Mouse (Mus musculus): Measurements from ENCODE around the gene Myoz1. TPM values are rescaled to one million over a fixed set of nuclear protein-coding genes. Genes with fewer than 3 reads are reported as not detected.
A peak's percentile ranks its signal among the peaks of the same experiment; 100 is the strongest.

The Myoz1 gene
- total and polyA plus RNA-seq, 2 experiments = 0.46 TPM; not detected in 1

DNA sequence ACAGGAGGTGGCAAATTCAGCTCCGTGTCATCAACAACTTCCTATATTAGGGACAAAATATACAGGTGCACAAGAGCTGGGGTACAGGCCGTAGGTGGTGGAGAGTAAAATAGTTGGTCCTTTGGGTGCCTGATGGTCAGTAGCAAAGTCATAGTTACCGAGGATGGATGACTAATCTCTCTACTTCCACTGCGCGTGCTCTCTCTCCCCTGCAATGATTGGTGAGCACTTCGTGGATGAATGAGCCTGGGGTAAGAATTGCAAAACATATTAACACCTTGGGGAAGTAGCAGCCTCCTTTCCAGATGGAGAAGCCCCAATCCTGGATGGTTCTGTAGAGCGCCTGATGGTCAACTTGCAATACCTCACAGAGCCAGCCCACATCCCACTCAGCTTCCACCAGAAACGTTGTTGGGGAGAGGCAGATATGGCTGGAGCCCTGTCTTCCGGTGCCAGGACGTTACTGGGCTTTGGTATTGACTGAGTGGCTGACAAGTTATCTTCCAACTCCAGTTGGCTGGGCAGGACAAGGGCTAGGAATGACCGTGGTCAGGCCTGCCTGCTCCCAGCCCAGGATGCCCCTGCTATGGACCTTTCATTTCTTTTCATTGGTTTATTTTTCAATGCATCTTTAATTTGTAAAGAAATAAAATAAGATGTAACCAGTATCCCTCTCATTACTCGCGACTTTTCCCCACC, 38.0 kb upstream of the Myoz1 start:
- no peak for TF ChIP-seq CTCF (IDR thresholded peaks at IDR 0.05; ENCODE audit: low read depth, low read length)
- no peak for TF ChIP-seq POLR2A (IDR thresholded peaks at IDR 0.05; ENCODE audit: extremely low read depth, insufficient read depth, low read length)
- H3K4me3 ChIP-seq (ENCODE audit: insufficient read depth, low read depth, low read length) = peak overlapping the region; percentile 69
- no peak for DNase-seq (ENCODE audit: extremely low read depth, low read depth, low spot score)
- peaks cover 19% of the 10 kb centered on the region; the same call in 1 of the 2 replicates for H3K79me2 ChIP-seq (ENCODE audit: control insufficient read depth, insufficient read depth, low read length)
- no peak overlapping the region for H3K9ac ChIP-seq (ENCODE audit: low read depth, low read length)
- no peaks in the 10 kb centered on the region for H3K27me3 ChIP-seq (ENCODE audit: control insufficient read depth, insufficient read depth, low read length)
- no peak overlapping the region; the same call in 1 of the 2 replicates for H3K27ac ChIP-seq (replicated peaks; ENCODE audit: insufficient read depth, low read depth, low read length)
- H3K36me3 ChIP-seq (ENCODE audit: control insufficient read depth, insufficient read depth, low read length) = peaks cover 57% of the 10 kb centered on the region
- no peaks in the 10 kb centered on the region; the same call in 1 of the 2 replicates for H3K4me1 ChIP-seq (ENCODE audit: control insufficient read depth, insufficient read depth, low read length)
- WGBS = 72% methylated on average over 13 of the region's 13 CpGs

DNA sequence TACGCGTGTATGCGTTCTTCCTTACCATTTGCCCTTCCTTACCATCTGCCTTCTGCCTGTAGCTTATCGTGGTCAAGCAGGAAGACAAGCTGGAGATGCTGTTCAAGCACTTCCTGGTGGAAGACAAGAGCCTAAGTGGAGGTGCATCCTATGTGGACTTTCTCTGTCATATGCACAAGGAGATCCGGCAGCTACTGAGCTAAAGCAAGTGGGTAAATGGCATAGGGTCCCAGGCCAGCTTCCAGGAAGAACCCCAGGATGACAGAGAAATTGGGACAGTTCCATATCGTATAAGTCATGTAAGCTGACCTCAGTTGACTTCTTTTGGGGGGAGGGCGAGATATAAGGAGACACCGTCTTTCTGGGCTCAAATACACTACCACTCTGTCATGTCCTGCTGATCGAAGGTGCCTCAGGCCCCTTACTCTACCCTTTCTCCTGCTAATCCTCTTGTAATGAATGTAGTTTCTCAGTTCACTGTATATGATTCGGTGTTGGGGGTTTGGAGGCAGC, 37.3 kb upstream of the Myoz1 start:
- Histone ChIP-seq H3K4me3 (ENCODE audit: insufficient read depth, low read depth, low read length) (no peak overlapping the region), H3K4me1 (ENCODE audit: control insufficient read depth, insufficient read depth, low read length) (no peaks in the 10 kb centered on the region; the same call in 1 of the 2 replicates), H3K9ac (ENCODE audit: low read depth, low read length) (no peak overlapping the region), H3K79me2 (ENCODE audit: control insufficient read depth, insufficient read depth, low read length) (peaks cover 19% of the 10 kb centered on the region; the same call in 1 of the 2 replicates), H3K27me3 (ENCODE audit: control insufficient read depth, insufficient read depth, low read length) (no peaks in the 10 kb centered on the region), H3K27ac (replicated peaks; ENCODE audit: insufficient read depth, low read depth, low read length) (peak overlapping the region; percentile 19), H3K36me3 (ENCODE audit: control insufficient read depth, insufficient read depth, low read length) (peaks cover 58% of the 10 kb centered on the region)
- TF ChIP-seq POLR2A (IDR thresholded peaks at IDR 0.05; ENCODE audit: extremely low read depth, insufficient read depth, low read length) (no peak), CTCF (IDR thresholded peaks at IDR 0.05; ENCODE audit: low read depth, low read length) (no peak)
- DNase-seq (ENCODE audit: extremely low read depth, low read depth, low spot score) = no peak
- 85% methylated on average over 10 of the region's 10 CpGs for WGBS

DNA sequence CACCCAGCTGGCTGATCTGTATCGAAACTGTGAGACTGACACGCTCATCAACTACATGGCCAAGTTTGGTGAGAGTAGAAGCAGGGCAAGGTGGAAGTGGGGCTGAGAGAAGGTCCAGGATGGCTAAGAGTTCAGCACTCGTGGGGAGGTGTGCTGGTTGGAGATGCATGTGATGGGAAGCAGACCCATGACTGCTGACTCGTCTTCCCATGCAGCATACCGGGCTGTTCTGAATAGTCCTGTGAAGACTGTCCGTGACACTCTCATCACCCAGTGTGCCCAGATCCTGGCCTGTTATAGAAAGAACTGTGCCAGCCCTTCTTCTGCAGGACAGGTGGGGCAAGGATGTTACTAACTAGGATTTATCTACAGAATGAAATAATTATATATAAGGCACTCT, 35.4 kb upstream of the Myoz1 start:
- Histone ChIP-seq H3K4me1 (ENCODE audit: control insufficient read depth, insufficient read depth, low read length) (no peaks in the 10 kb centered on the region), H3K9ac (ENCODE audit: low read depth, low read length) (no peak overlapping the region), H3K36me3 (ENCODE audit: control insufficient read depth, insufficient read depth, low read length) (peaks cover 70% of the 10 kb centered on the region), H3K27me3 (ENCODE audit: control insufficient read depth, insufficient read depth, low read length) (no peaks in the 10 kb centered on the region), H3K4me3 (ENCODE audit: insufficient read depth, low read depth, low read length) (no peak overlapping the region), H3K27ac (replicated peaks; ENCODE audit: insufficient read depth, low read depth, low read length) (no peak overlapping the region), H3K79me2 (ENCODE audit: control insufficient read depth, insufficient read depth, low read length) (peaks cover 16% of the 10 kb centered on the region; the same call in 1 of the 2 replicates)
- 96% methylated on average over 6 of the region's 6 CpGs for WGBS
- DNase-seq (ENCODE audit: extremely low read depth, low read depth, low spot score) = no peak
- no peak for TF ChIP-seq CTCF (IDR thresholded peaks at IDR 0.05; ENCODE audit: low read depth, low read length)
- no peak for TF ChIP-seq POLR2A (IDR thresholded peaks at IDR 0.05; ENCODE audit: extremely low read depth, insufficient read depth, low read length)

DNA sequence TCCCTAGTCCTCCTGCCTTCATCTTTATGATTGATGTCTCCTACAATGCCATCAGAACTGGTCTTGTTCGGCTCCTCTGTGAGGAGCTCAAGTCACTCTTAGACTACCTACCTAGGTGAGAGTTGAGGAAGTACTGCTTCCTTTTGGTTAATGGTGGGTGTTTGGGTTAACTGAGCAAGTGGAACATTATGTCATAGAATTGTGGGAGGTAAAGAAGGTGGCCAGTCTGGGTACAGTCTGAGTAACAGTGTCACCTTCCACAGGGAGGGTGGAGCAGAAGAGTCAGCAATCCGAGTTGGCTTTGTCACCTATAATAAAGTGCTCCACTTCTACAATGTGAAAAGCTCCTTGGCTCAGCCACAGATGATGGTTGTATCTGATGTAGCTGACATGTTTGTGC, 32.7 kb upstream of the Myoz1 start:
- peaks cover 10% of the 10 kb centered on the region; the same call in 1 of the 2 replicates for H3K79me2 ChIP-seq (ENCODE audit: control insufficient read depth, insufficient read depth, low read length)
- no peak overlapping the region for H3K4me3 ChIP-seq (ENCODE audit: insufficient read depth, low read depth, low read length)
- WGBS = 93% methylated on average over 2 of the region's 2 CpGs
- no peaks in the 10 kb centered on the region for H3K4me1 ChIP-seq (ENCODE audit: control insufficient read depth, insufficient read depth, low read length)
- H3K9ac ChIP-seq (ENCODE audit: low read depth, low read length) = no peak overlapping the region
- TF ChIP-seq POLR2A (IDR thresholded peaks at IDR 0.05; ENCODE audit: extremely low read depth, insufficient read depth, low read length) (no peak), CTCF (IDR thresholded peaks at IDR 0.05; ENCODE audit: low read depth, low read length) (no peak)
- no peak for DNase-seq (ENCODE audit: extremely low read depth, low read depth, low spot score)
- no peaks in the 10 kb centered on the region for H3K27me3 ChIP-seq (ENCODE audit: control insufficient read depth, insufficient read depth, low read length)
- peaks cover 91% of the 10 kb centered on the region for H3K36me3 ChIP-seq (ENCODE audit: control insufficient read depth, insufficient read depth, low read length)
- H3K27ac ChIP-seq (replicated peaks; ENCODE audit: insufficient read depth, low read depth, low read length) = no peak overlapping the region

DNA sequence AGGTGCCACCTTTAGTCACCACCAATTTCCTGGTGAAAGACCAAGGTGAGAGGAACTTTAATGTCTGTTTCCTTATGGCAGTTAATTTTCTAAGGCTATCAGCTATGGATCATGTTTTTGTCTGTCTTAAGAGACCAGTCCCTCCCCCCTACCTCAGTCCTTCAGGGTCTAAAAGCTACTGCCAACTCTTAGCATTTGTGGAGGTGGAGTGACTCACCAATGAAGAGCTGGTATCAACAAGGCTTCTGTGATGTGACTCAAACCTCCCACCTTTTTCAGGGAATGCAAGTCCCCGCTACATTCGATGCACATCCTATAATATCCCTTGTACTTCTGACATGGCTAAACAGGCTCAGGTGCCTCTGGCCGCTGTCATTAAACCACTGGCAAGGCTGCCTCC, 30.2 kb upstream of the Myoz1 start:
- Histone ChIP-seq H3K79me2 (ENCODE audit: control insufficient read depth, insufficient read depth, low read length) (peaks cover 13% of the 10 kb centered on the region; the same call in 1 of the 2 replicates), H3K9ac (ENCODE audit: low read depth, low read length) (no peak overlapping the region), H3K4me3 (ENCODE audit: insufficient read depth, low read depth, low read length) (no peak overlapping the region), H3K27me3 (ENCODE audit: control insufficient read depth, insufficient read depth, low read length) (no peaks in the 10 kb centered on the region), H3K36me3 (ENCODE audit: control insufficient read depth, insufficient read depth, low read length) (peaks cover 83% of the 10 kb centered on the region), H3K27ac (replicated peaks; ENCODE audit: insufficient read depth, low read depth, low read length) (no peak overlapping the region), H3K4me1 (ENCODE audit: control insufficient read depth, insufficient read depth, low read length) (peaks cover 3% of the 10 kb centered on the region; the same call in 1 of the 2 replicates)
- WGBS = 96% methylated on average over 3 of the region's 3 CpGs
- TF ChIP-seq POLR2A (IDR thresholded peaks at IDR 0.05; ENCODE audit: extremely low read depth, insufficient read depth, low read length) = no peak
- TF ChIP-seq CTCF (IDR thresholded peaks at IDR 0.05; ENCODE audit: low read depth, low read length) = no peak
- DNase-seq (ENCODE audit: extremely low read depth, low read depth, low spot score) = no peak

DNA sequence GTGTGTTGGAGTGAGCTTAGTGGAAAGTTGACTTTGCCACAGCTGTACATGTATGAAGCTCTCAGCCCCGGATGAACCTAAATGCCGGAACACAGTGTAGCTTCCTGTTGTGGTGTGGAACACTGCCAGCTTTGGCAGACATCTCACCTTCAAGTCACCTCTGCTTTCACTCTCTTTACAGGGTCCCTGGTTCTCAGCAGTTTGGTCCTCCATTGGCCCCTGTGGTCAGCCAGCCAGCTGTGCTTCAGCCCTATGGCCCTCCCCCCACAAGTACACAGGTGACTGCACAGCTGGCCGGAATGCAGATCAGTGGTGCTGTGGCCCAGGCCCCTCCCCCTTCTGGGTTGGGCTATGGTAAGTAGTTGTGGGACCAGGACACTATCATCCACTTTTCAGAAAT, 26.2 kb upstream of the Myoz1 start:
- no peak overlapping the region for H3K4me3 ChIP-seq (ENCODE audit: insufficient read depth, low read depth, low read length)
- WGBS = 26% methylated on average over 3 of the region's 3 CpGs
- no peak overlapping the region for H3K9ac ChIP-seq (ENCODE audit: low read depth, low read length)
- DNase-seq (ENCODE audit: extremely low read depth, low read depth, low spot score) = peak; percentile 35
- no peak for TF ChIP-seq POLR2A (IDR thresholded peaks at IDR 0.05; ENCODE audit: extremely low read depth, insufficient read depth, low read length)
- no peak for TF ChIP-seq CTCF (IDR thresholded peaks at IDR 0.05; ENCODE audit: low read depth, low read length)
- H3K27ac ChIP-seq (replicated peaks; ENCODE audit: insufficient read depth, low read depth, low read length) = 0 out of 2 replicates have a peak overlapping the region, but pooled peaks have one; percentile 13
- peaks cover 76% of the 10 kb centered on the region for H3K36me3 ChIP-seq (ENCODE audit: control insufficient read depth, insufficient read depth, low read length)
- H3K27me3 ChIP-seq (ENCODE audit: control insufficient read depth, insufficient read depth, low read length) = no peaks in the 10 kb centered on the region
- peaks cover 25% of the 10 kb centered on the region for H3K79me2 ChIP-seq (ENCODE audit: control insufficient read depth, insufficient read depth, low read length)
- H3K4me1 ChIP-seq (ENCODE audit: control insufficient read depth, insufficient read depth, low read length) = peaks cover 13% of the 10 kb centered on the region
